Mouse (Mus musculus) liver, embryonic 14.5 days (tissue): Measurements from ENCODE around the gene Oas2. TPM values are rescaled to one million over a fixed set of nuclear protein-coding genes. Genes with fewer than 3 reads are reported as not detected.
"Not testable (repeated sequence)": the region's sequence is repeated elsewhere in the genome, so short reads cannot be mapped to it uniquely, and the experiment has no call there.

Experiments used
- ATAC-seq: fragments of 200-750 bp; cut with Nextera tagmentation; 2 replicates; pipeline ENCODE4 v1.8.0; 2017; ENCODE audit warnings: moderate number of reproducible peaks, mild to moderate bottlenecking, moderate library complexity; ENCODE audit not compliant: insufficient read depth
- DNase-seq, 3 experiments: peaks; one replicate each; pipeline ENCODE4 v3.0.0-alpha.2; 2012 to 2013; ENCODE audit warnings: low read depth in 3 of 3, low spot score in 3 of 3
- H3K27ac ChIP-seq: fragments of 300-500 bp; sonication (generic); 2 replicates; pipeline ENCODE4 v1.5.1; 2014; ENCODE audit warnings: moderate library complexity, mild to moderate bottlenecking, control low read depth, inconsistent platforms
- H3K27me3 ChIP-seq: fragments of 300-500 bp; sonication (generic); 2 replicates; pipeline ENCODE4 v1.6.1; 2014; ENCODE audit warnings: mild to moderate bottlenecking, low read length, moderate library complexity; ENCODE audit not compliant: control insufficient read depth, insufficient read depth
- H3K36me3 ChIP-seq: fragments of 300-500 bp; sonication (generic); replicated peaks from 2 replicates; pipeline ENCODE4 v1.6.1; 2014; ENCODE audit warnings: low read depth; ENCODE audit not compliant: control insufficient read depth, insufficient read depth
- H3K4me1 ChIP-seq, 2 experiments: fragments of 200-500 bp in 1 of 2; fragments of 300-500 bp in 1 of 2; sonication (generic) in 1 of 2; replicated peaks; 2 replicates each; pipeline ENCODE4 v1.6.1; 2012 to 2014; ENCODE audit warnings: antibody characterized with exemption in 1 of 2, inconsistent platforms in 1 of 2, low read length in 1 of 2; ENCODE audit not compliant: control insufficient read depth in 2 of 2, insufficient read depth in 2 of 2
- H3K4me2 ChIP-seq: fragments of 300-500 bp; sonication (generic); 2 replicates; pipeline ENCODE4 v1.6.1; 2014; ENCODE audit warnings: low read depth, mild to moderate bottlenecking, control low read depth, moderate library complexity
- H3K4me3 ChIP-seq, 2 experiments: fragments of 200-500 bp in 1 of 2; fragments of 300-500 bp in 1 of 2; sonication (generic) in 1 of 2; 2 replicates each; pipeline ENCODE4 v1.5.1; 2012 to 2014; ENCODE audit warnings: low read depth in 2 of 2, low read length in 2 of 2, mild to moderate bottlenecking in 2 of 2, control low read depth in 1 of 2, inconsistent platforms in 1 of 2, moderate library complexity in 1 of 2; ENCODE audit not compliant: insufficient read depth in 1 of 2
- H3K9ac ChIP-seq: fragments of 300-500 bp; sonication (generic); replicated peaks from 2 replicates; pipeline ENCODE4 v1.6.1; 2014; ENCODE audit warnings: mild to moderate bottlenecking, control low read depth, moderate library complexity
- H3K9me3 ChIP-seq: fragments of 300-500 bp; sonication (generic); 2 replicates; pipeline ENCODE4 v1.6.1; 2016; ENCODE audit warnings: low read length, mixed read lengths; ENCODE audit not compliant: control insufficient read depth
- CTCF ChIP-seq: IDR thresholded peaks from 2 replicates; pipeline ENCODE4 v1.5.1; 2016; ENCODE audit warnings: antibody characterized with exemption, low read depth, control low read depth
- EP300 ChIP-seq: IDR thresholded peaks from 2 replicates; pipeline ENCODE4 v1.6.1; 2016; ENCODE audit warnings: antibody characterized with exemption, low read depth
- WGBS: fragments of 180-500 bp; shearing (Covaris S2); extraction: QIAGEN DNeasy Blood & Tissue Kit; methylation state at CpG from one replicate; pipeline ENCODE4 v1.1.7; 2014; ENCODE audit not compliant: insufficient replicate concordance; 5-methylcytosine and 5-hydroxymethylcytosine counted together
- polyA plus RNA-seq, 2 experiments: library from polyadenylated mRNA; depleted of rRNA in 1 of 2; stranded (reverse) in 1 of 2; unstranded in 1 of 2; fragments of >200 nt; fragmentation: Nextera tagmentation in 1 of 2; extraction: Ambion mirVana in 1 of 2; gene quantifications; 2 replicates each; pipeline versions ENCODE4 v1.2.1 to v1.2.3; 2012 to 2014

The Oas2 gene
- 0.81 and 1.1 TPM in 2 replicates for polyA plus RNA-seq (2012; rRNA removed)
- 0.47 and 0.54 TPM in 2 replicates for polyA plus RNA-seq (2014; fragmentation: Nextera tagmentation; extraction: Ambion mirVana)

- DNase-seq (no peak), ATAC-seq (no peak)
- Histone ChIP-seq H3K36me3 (no peaks in the 10 kb centered on the region), H3K4me1 (no peaks in the 10 kb centered on the region), H3K27me3 (no peaks in the 10 kb centered on the region), H3K4me3 (no peak within 1 kb of the TSS), H3K9ac (no peak within 1 kb of the TSS), H3K9me3 (no peaks in the 10 kb centered on the region), H3K27ac (no peak within 1 kb of the TSS), H3K4me2 (no peak within 1 kb of the TSS)
- TF ChIP-seq EP300 = no peak
- TF ChIP-seq CTCF = no peak
- 33% methylated on average over 5 of the region's 5 CpGs for WGBS
Measured at GRCm38 (mm10) chr5:120749688-120750087, at the start of gene Oas2. Oas2 (minus strand) TSS chr5:120749853.

- not testable (repeated sequence) for H3K36me3 ChIP-seq, ATAC-seq, H3K27me3 ChIP-seq, H3K4me2 ChIP-seq, H3K4me1 ChIP-seq, H3K4me3 ChIP-seq, H3K9me3 ChIP-seq, DNase-seq, H3K27ac ChIP-seq, H3K9ac ChIP-seq
- whole genome bisulfite sequencing = 20% methylated on average over 2 of the region's 2 CpGs
Measured at GRCm38 (mm10) chr5:120798943-120799342, 49.3 kb upstream of the Oas2 start.

GRCm38 (mm10) chr5:120798147-120798546 lies 48.5 kb upstream of the Oas2 start:
- H3K9ac ChIP-seq, H3K4me3 ChIP-seq, H3K9me3 ChIP-seq, H3K4me2 ChIP-seq, ATAC-seq, H3K27me3 ChIP-seq, H3K36me3 ChIP-seq, H3K27ac ChIP-seq, DNase-seq, H3K4me1 ChIP-seq: not testable (repeated sequence)
- WGBS = 63% methylated on average over 5 of the region's 5 CpGs

GRCm38 (mm10) chr5:120795480-120796034 lies 45.9 kb upstream of the Oas2 start, which contains the start of gene Oas1e:
Oas1e (minus strand) TSS chr5:120795530.
- not testable (repeated sequence) for H3K27ac ChIP-seq, H3K4me1 ChIP-seq, H3K9ac ChIP-seq, DNase-seq, H3K27me3 ChIP-seq, H3K4me3 ChIP-seq, H3K9me3 ChIP-seq, H3K4me2 ChIP-seq, H3K36me3 ChIP-seq, ATAC-seq
- 51% methylated on average over 9 of the region's 9 CpGs for WGBS

GRCm38 (mm10) chr5:120793043-120793442 lies 43.4 kb upstream of the Oas2 start:
- H3K4me3 ChIP-seq = no peak overlapping the region
- TF ChIP-seq CTCF = peak; percentile 81
- TF ChIP-seq EP300 = no peak
- no peaks in the 10 kb centered on the region for H3K4me1 ChIP-seq
- no peak overlapping the region for H3K27ac ChIP-seq
- WGBS = 4% methylated on average over 2 of the region's 2 CpGs
- H3K36me3 ChIP-seq = no peaks in the 10 kb centered on the region
- H3K27me3 ChIP-seq = no peaks in the 10 kb centered on the region
- ATAC-seq = no peak
- no peak overlapping the region for H3K4me2 ChIP-seq
- no peak for DNase-seq
- no peak overlapping the region for H3K9ac ChIP-seq
- no peaks in the 10 kb centered on the region for H3K9me3 ChIP-seq
